Mouse (Mus musculus) c-Kit-positive CD71-positive TER-119-positive erythroid progenitor cells, embryonic 14.5 days (primary cell): ENCODE measurements around the gene Galk1.
A peak's percentile ranks its signal among the peaks of the same experiment; 100 is the strongest.
"Not testable (repeated sequence)": the region's sequence is repeated elsewhere in the genome, so short reads cannot be mapped to it uniquely, and the experiment has no call there.

Experiments
- DNase-seq: peaks from one replicate; pipeline ENCODE4 v3.0.0-alpha.2; 2013; ENCODE audit warnings: low spot score

Galk1 gene

GRCm38 (mm10) chr11:116030088-116030897 lies 17.8 kb upstream of the Galk1 start, which contains the start of gene Unk:
Gene Unk, plus strand, starts transcription at chr11:116030322.
- DNase-seq, result peak; percentile 94

GRCm38 (mm10) chr11:116029086-116029865 lies 16.8 kb upstream of the Galk1 start:
- DNase-seq, result no peak

GRCm38 (mm10) chr11:116028177-116028865 lies 15.8 kb upstream of the Galk1 start:
- no peak for DNase-seq

DNA sequence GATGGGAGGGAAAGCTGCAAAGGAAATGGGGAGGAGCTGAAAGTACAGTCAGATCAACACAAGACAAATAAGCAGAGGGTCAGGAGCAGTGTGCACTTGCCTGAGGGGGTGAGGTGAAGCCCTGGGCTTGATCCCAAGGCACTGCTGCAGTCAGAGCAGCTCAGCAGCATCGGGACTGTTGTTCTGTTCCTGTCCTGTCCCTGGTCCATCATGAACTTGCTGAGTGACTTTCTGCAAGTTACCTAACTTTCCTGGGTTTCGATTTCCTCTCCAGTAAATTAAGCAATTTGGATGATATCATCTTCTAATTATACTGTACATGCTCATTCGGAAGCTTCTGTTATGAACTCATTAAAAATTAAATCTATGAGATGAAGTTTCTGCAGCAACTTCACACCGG lies 15.2 kb upstream of the Galk1 start, which contains the start of gene H3f3b:
TSS of gene H3f3b (minus strand) at position 207 of the 400 bp plus-strand sequence.
- no peak for DNase-seq

DNA sequence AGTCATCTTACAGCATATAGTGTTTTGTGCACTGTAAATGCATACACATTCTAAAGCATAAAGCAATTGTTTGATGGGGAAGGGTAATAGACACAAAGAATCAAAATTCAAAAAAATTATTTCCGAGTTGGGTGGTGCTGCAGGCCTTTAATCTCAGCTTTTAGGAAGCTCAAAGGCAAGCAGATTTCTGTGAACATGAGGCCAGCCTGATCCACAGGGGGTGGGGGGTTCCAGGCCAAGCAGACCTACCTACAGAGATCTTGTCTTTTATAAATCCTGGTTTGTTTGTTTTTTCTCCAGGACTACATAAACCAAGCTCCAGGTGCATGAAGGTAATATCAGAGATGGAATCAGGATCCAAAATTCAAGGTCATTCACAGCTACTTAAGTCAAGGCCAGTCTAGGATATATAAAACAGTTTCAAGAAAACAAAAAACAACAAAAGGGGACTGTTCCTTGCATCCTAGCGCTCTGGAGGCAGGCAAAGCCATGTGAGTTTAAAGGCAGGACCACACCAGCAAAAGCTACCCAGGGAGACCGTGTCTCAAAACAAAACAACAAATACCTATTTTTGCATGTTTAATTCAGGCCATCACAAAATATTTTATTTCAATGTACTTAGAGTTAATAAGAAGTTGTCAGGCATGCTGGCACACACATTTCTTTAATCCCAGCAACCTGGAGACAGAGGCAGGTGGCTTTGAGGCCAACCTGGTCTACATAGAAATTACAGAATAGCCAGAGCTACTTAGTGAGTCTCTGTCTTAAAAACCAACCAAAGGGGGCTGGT lies 12.7 kb upstream of the Galk1 start:
- no peak for DNase-seq

- DNase-seq, result peak; percentile 99
Measured at GRCm38 (mm10) chr11:116024356-116024808, 11.9 kb upstream of the Galk1 start.

GRCm38 (mm10) chr11:116023771-116024355 lies 11.3 kb upstream of the Galk1 start:
- no peak for DNase-seq

DNA sequence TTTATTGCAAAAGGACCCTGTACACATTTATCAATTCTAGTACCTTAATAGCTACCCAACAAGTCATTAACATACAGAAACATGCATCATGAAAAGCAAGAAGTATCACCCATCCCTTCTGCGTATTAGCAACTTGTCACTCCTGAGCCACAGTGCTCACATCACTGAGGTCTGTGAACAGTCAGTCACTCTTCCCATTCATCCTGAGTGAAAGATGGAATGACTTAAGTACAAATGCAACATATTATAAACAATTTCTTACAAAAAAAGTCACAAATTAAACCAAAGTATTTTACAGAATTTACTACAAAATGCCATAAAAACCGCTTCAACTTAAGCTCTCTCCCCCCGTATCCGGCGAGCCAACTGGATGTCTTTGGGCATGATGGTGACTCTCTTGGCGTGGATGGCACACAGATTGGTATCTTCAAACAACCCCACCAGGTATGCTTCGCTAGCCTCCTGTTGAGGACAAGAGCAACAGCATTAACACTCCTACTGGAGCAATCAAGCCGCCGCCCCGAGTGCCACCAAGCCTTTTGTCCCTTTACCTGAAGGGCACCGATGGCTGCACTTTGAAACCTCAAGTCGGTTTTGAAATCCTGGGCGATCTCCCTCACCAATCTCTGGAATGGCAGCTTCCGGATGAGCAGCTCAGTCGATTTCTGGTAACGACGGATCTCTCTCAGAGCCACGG lies 10.7 kb upstream of the Galk1 start:
- not testable (repeated sequence) for DNase-seq

GRCm38 (mm10) chr11:116022256-116022780 lies 9.8 kb upstream of the Galk1 start:
- no peak for DNase-seq

DNA sequence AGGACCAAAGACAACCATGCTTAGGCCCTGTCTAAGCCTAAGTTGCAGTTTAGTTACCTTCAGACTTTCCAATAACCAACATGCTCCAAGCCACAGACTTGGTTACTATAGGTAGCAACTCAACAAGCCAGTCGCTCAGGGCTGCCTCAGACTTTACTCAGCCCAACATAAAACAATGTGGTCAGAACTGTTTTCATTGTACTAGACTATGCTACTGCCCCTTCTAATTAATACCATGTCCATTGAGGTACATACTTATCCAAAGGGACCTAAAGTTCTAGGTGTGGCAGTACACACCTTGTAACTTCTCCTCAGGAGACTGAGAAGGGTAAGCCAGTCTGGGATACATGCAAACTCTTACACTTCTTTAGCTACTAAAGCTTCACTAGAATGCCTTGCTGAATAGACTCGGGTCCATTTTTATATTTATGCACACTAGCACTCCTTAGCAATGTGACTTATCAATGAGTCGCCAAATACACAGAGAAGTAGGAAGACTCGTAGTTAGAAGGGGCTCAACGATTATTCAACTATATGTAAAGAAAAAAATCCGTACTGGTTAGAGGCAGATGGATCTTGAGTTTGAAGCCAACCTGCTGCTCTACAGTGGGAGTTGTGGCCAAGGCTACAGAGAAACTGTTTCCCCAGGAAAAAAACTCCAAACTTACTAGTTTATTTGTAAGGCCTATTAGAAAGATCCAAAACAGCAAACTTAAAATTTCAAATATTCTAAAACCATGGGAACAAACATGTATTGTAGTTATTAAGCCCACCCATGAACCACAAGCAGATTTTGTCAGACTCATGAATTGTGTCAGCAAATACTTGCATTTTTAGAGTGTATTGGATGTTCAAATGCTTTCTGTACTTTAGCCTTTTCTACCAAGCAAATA lies 9.1 kb upstream of the Galk1 start:
- DNase-seq, result no peak

GRCm38 (mm10) chr11:116020519-116020922 lies 8.0 kb upstream of the Galk1 start:
- DNase-seq, result no peak

- DNase-seq, result no peak
Measured at GRCm38 (mm10) chr11:116019976-116020411, 7.5 kb upstream of the Galk1 start.

DNA sequence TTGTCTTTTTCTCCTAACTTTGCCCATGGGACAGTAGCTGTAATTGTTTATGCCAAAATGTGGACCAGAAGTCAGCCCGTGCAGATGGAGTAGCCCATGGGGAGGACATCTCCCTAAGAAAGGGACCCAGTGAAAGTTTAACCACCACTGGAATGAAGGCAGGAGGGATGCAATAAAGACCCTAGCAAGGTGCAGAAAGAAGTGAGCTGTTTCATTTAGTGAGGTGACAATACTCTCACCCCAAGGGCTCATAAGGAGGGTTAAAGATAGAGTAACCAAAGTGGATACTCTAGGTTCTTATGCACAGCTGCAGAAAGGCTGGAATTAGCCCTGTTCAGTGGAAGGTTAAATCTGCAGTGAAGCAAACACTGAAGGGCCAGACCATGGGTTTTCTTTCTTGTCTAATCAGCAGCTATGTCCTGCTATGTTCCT lies 6.9 kb upstream of the Galk1 start:
- no peak for DNase-seq

GRCm38 (mm10) chr11:116018867-116019266 lies 6.3 kb upstream of the Galk1 start:
- not testable (repeated sequence) for DNase-seq

DNA sequence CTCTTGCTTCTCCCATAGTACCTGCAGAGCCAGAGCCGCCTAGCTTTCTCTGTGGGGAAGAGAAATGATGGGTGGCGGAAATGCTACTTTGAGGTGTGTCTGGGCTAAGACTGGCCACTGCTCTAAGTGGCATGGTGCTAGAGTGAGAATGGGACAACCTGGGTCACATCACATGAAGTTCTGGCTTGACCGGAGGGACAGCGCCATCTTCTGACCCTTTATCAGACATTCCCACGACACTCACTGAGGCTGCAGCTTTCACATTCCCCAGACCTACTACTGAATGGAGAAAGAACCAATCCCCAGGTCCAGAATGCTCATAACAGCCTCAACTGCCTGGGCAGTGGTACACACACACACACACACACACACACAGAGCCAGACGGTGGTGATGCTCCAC lies 5.6 kb upstream of the Galk1 start:
- no peak for DNase-seq

GRCm38 (mm10) chr11:116014821-116015220 lies 2.3 kb upstream of the Galk1 start:
- DNase-seq, result no peak

DNA sequence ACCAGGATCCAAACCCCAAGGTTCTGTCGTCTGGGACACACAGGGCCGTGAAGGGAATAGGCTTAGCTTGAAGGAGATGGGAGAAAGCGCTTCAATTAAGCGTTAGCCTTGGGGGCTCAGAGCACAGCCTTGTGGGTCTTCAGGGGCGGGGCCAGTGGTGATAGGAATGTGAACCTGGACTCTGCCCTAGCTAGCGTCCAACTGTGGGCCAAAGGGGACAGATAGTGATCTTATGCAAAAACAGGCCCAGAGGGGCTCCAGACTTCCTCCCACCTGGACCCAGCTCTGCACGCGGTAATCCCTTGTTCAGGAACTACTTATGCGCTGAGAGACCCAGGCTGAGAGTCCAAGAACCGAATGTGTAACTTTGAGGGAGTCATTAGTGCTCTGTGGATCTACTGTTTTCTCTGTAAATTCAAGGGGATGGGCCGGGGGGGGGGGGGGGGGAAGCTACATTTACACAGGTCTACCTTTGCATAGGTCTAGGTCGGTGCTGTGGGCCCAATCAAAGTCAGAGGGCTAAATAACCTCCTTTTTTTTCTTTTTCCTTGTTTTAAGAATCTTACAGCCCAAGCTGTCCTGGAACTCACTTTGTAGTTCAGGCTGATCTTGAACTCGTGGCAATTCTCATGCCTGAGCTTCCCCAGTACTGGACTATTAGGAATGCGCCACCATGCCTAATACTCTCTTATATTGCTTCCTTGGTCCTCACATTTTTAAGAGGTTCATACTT lies 824 bp downstream of the Galk1 start:
- DNase-seq, result no peak

- DNase-seq, result no peak
Measured at GRCm38 (mm10) chr11:116010948-116011347, 1.6 kb downstream of the Galk1 start.
